In the genomic region with DNA sequence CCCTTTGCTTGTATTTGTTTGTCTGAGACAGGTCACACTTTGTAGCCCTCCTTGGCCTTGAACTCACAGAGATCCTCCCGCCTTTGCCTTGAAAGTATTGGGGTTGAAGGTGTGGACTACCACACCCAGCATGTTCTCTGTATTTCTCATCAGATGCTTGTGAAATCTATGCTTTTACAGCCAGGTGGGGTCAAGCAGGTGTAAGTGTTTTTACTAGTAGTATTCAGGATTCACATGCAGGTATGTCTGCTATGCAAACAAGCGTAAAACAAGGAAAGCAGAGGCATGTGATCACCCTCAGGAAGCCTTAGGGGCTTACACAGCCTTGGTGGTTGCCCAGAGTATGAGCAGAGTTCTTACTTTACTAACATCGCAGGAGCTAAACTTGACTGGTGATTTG, we compare ENCODE assay signal across 25 mouse cellular contexts.
"Had no signal": no experiment of that assay in that cellular context is flagged by ENCODE, and none has a peak within 500 bp of the region (broad histone marks: within the 10 kb centered on the region; RNA-seq: fewer than 3 reads in every experiment).

No protein-coding gene starts in this region.

- H3K27ac ChIP-seq: heart, adult 2 months; hindbrain, embryonic 10.5 days; hindbrain, embryonic 12.5 days; hindbrain, embryonic 14.5 days; kidney, embryonic 15.5 days; kidney, postnatal 0 days; left cerebral cortex, adult 2 months; limb, embryonic 10.5 days; limb, embryonic 12.5 days; liver, embryonic 13.5 days; liver, embryonic 15.5 days had no signal

- H3K4me2 ChIP-seq: heart, embryonic 12.5 days; hindbrain, embryonic 12.5 days; hindbrain, embryonic 14.5 days; kidney, embryonic 15.5 days; limb, embryonic 12.5 days; liver, embryonic 11.5 days; liver, embryonic 13.5 days; liver, embryonic 15.5 days had no signal

- H3K9ac ChIP-seq: heart, embryonic 12.5 days; hindbrain, embryonic 12.5 days; hindbrain, embryonic 14.5 days; kidney, embryonic 15.5 days; limb, embryonic 12.5 days; liver, embryonic 13.5 days; liver, embryonic 15.5 days had no signal

- ATAC-seq: inflammation-experienced regulatory T-cells, adult 6 months had no signal

- DNase-seq: gastrocnemius, postnatal 14 days; gastrocnemius, postnatal 36 days; heart, adult 2 months; heart, postnatal 10 days; heart, postnatal 4 days; kidney, adult 11 months; kidney, adult 2 months; kidney, adult 9 months; kidney, postnatal 14 days; kidney, postnatal 36 days; layer of hippocampus, adult 9-11 months; liver; liver, embryonic 13.5 days had no signal

- H3K27me3 ChIP-seq: heart, embryonic 12.5 days; hindbrain, embryonic 12.5 days; kidney, embryonic 15.5 days; limb, embryonic 12.5 days; liver, embryonic 13.5 days; liver, embryonic 15.5 days had no signal

- H3K9me3 ChIP-seq: heart, embryonic 12.5 days; hindbrain, embryonic 10.5 days; hindbrain, embryonic 12.5 days; kidney, embryonic 15.5 days; limb, embryonic 10.5 days; limb, embryonic 12.5 days; liver, embryonic 13.5 days; liver, embryonic 15.5 days had no signal

- H3K4me3 ChIP-seq: heart, adult 2 months; heart, embryonic 12.5 days; hindbrain, embryonic 10.5 days; hindbrain, embryonic 12.5 days; kidney, embryonic 15.5 days; left cerebral cortex, adult 2 months; limb, embryonic 10.5 days; limb, embryonic 12.5 days; liver, embryonic 13.5 days; liver, embryonic 15.5 days had no signal

- H3K4me1 ChIP-seq: heart, embryonic 12.5 days; hindbrain, embryonic 10.5 days; hindbrain, embryonic 12.5 days; kidney, embryonic 15.5 days; limb, embryonic 12.5 days; liver, embryonic 13.5 days; liver, embryonic 15.5 days had no signal

- H3K36me3 ChIP-seq: heart, embryonic 12.5 days; hindbrain, embryonic 10.5 days; hindbrain, embryonic 12.5 days; kidney, embryonic 15.5 days; limb, embryonic 10.5 days; limb, embryonic 12.5 days; liver, embryonic 13.5 days; liver, embryonic 15.5 days had no signal
